Mouse (Mus musculus): Measurements from ENCODE around the gene Dnajc11.

GRCm38 (mm10) chr4:152007481-152008147 is 74.1 kb downstream of the Dnajc11 start:
- no peak for TF ChIP-seq CTCF (IDR thresholded peaks at IDR 0.05; ENCODE audit: extremely low read depth, insufficient read depth, low read length)
- TF ChIP-seq POLR2A (IDR thresholded peaks at IDR 0.05; ENCODE audit: extremely low read depth, insufficient read depth, low read length) = peak; percentile 66

Data from cortical plate, adult 2 months (tissue).